Mouse (Mus musculus): ENCODE data around the gene Sh3bp2. TPM values are rescaled to one million over a fixed set of nuclear protein-coding genes. Genes with fewer than 3 reads are reported as not detected.

The Sh3bp2 gene
- polyA plus RNA-seq, 1 experiment = 17.1 TPM

GRCm38 (mm10) chr5:34502411-34502810 is 23.2 kb upstream of the Sh3bp2 start:
- Histone ChIP-seq H3K36me3 (replicated peaks; ENCODE audit: low read length) (peaks cover 89% of the 10 kb centered on the region), H3K4me1 (peaks cover 59% of the 10 kb centered on the region), H3K4me3 (replicated peaks) (no peak overlapping the region)

GRCm38 (mm10) chr5:34502821-34503220 is 22.8 kb upstream of the Sh3bp2 start:
- Histone ChIP-seq H3K4me1 (peaks cover 59% of the 10 kb centered on the region), H3K9me3 (no peaks in the 10 kb centered on the region), H3K4me3 (replicated peaks) (no peak overlapping the region), H3K36me3 (replicated peaks; ENCODE audit: low read length) (peaks cover 89% of the 10 kb centered on the region), H3K27me3 (replicated peaks) (no peaks in the 10 kb centered on the region)
- TF ChIP-seq GATA1 (IDR thresholded peaks at IDR 0.05; ENCODE audit: borderline replicate concordance, low read length) (no peak), FLI1 (IDR thresholded peaks at IDR 0.05; ENCODE audit: low read length) (no peak)

More at GRCm38 (mm10) chr5:34502411-34502810, 23.2 kb upstream of the Sh3bp2 start:
- TF ChIP-seq GATA1 (IDR thresholded peaks at IDR 0.05; ENCODE audit: borderline replicate concordance, low read length) (no peak), FLI1 (IDR thresholded peaks at IDR 0.05; ENCODE audit: low read length) (no peak)
- no peaks in the 10 kb centered on the region for H3K9me3 ChIP-seq
- H3K27me3 ChIP-seq (replicated peaks) = no peaks in the 10 kb centered on the region

- H3K4me1 ChIP-seq = peaks cover 64% of the 10 kb centered on the region
- peak overlapping the region; percentile 99 for H3K4me3 ChIP-seq (replicated peaks)
Measured at GRCm38 (mm10) chr5:34512486-34512885, 13.2 kb upstream of the Sh3bp2 start.

GRCm38 (mm10) chr5:34513466-34514217 is 12.0 kb upstream of the Sh3bp2 start, which contains the start of gene Tnip2:
Gene Tnip2 (minus strand): TSS chr5:34513991.
- Histone ChIP-seq H3K9me3 (peaks cover 3% of the 10 kb centered on the region; the same call in 1 of the 2 replicates), H3K4me3 (replicated peaks) (peak within 1 kb of the TSS; percentile 99), H3K27me3 (replicated peaks) (no peaks in the 10 kb centered on the region), H3K4me1 (peaks cover 71% of the 10 kb centered on the region), H3K36me3 (replicated peaks; ENCODE audit: low read length) (peaks cover 13% of the 10 kb centered on the region)
- TF ChIP-seq GATA1 (IDR thresholded peaks at IDR 0.05; ENCODE audit: borderline replicate concordance, low read length) (no peak), FLI1 (IDR thresholded peaks at IDR 0.05; ENCODE audit: low read length) (no peak)

More at GRCm38 (mm10) chr5:34512486-34512885, 13.2 kb upstream of the Sh3bp2 start:
- Histone ChIP-seq H3K27me3 (replicated peaks) (no peaks in the 10 kb centered on the region), H3K36me3 (replicated peaks; ENCODE audit: low read length) (peaks cover 21% of the 10 kb centered on the region), H3K9me3 (peaks cover 3% of the 10 kb centered on the region; the same call in 1 of the 2 replicates)
- TF ChIP-seq FLI1 (IDR thresholded peaks at IDR 0.05; ENCODE audit: low read length) = no peak
- TF ChIP-seq GATA1 (IDR thresholded peaks at IDR 0.05; ENCODE audit: borderline replicate concordance, low read length) = no peak

- TF ChIP-seq GATA1 (IDR thresholded peaks at IDR 0.05; ENCODE audit: borderline replicate concordance, low read length) (no peak), FLI1 (IDR thresholded peaks at IDR 0.05; ENCODE audit: low read length) (no peak)
Measured at GRCm38 (mm10) chr5:34514218-34514566, 11.4 kb upstream of the Sh3bp2 start.

GRCm38 (mm10) chr5:34515096-34515495 is 10.5 kb upstream of the Sh3bp2 start:
- peak overlapping the region; percentile 99 for H3K4me3 ChIP-seq (replicated peaks)
- TF ChIP-seq GATA1 (IDR thresholded peaks at IDR 0.05; ENCODE audit: borderline replicate concordance, low read length) (no peak), FLI1 (IDR thresholded peaks at IDR 0.05; ENCODE audit: low read length) (no peak)

More at GRCm38 (mm10) chr5:34514218-34514566, 11.4 kb upstream of the Sh3bp2 start:
- H3K27me3 ChIP-seq (replicated peaks) = no peaks in the 10 kb centered on the region
- H3K4me1 ChIP-seq = peaks cover 71% of the 10 kb centered on the region
- peaks cover under 1% of the 10 kb centered on the region; the same call in 1 of the 2 replicates for H3K9me3 ChIP-seq
- H3K36me3 ChIP-seq (replicated peaks; ENCODE audit: low read length) = peaks cover 10% of the 10 kb centered on the region
- H3K4me3 ChIP-seq (replicated peaks) = peak overlapping the region; percentile 99

GRCm38 (mm10) chr5:34517913-34518312 is 7.7 kb upstream of the Sh3bp2 start:
- H3K4me1 ChIP-seq = peaks cover 81% of the 10 kb centered on the region
- H3K27me3 ChIP-seq (replicated peaks) = no peaks in the 10 kb centered on the region
- no peaks in the 10 kb centered on the region for H3K36me3 ChIP-seq (replicated peaks; ENCODE audit: low read length)
- peak overlapping the region; percentile 64 for H3K4me3 ChIP-seq (replicated peaks)
- no peaks in the 10 kb centered on the region for H3K9me3 ChIP-seq
- TF ChIP-seq GATA1 (IDR thresholded peaks at IDR 0.05; ENCODE audit: borderline replicate concordance, low read length) (no peak), FLI1 (IDR thresholded peaks at IDR 0.05; ENCODE audit: low read length) (no peak)

More at GRCm38 (mm10) chr5:34515096-34515495, 10.5 kb upstream of the Sh3bp2 start:
- H3K4me1 ChIP-seq = peaks cover 80% of the 10 kb centered on the region
- no peaks in the 10 kb centered on the region for H3K27me3 ChIP-seq (replicated peaks)
- H3K9me3 ChIP-seq = no peaks in the 10 kb centered on the region
- peaks cover 4% of the 10 kb centered on the region for H3K36me3 ChIP-seq (replicated peaks; ENCODE audit: low read length)

- Histone ChIP-seq H3K36me3 (replicated peaks; ENCODE audit: low read length) (no peaks in the 10 kb centered on the region), H3K9me3 (no peaks in the 10 kb centered on the region), H3K27me3 (replicated peaks) (no peaks in the 10 kb centered on the region), H3K4me3 (replicated peaks) (no peak overlapping the region), H3K4me1 (peaks cover 82% of the 10 kb centered on the region)
- TF ChIP-seq GATA1 (IDR thresholded peaks at IDR 0.05; ENCODE audit: borderline replicate concordance, low read length) (no peak), FLI1 (IDR thresholded peaks at IDR 0.05; ENCODE audit: low read length) (no peak)
Measured at GRCm38 (mm10) chr5:34519389-34519910, 6.2 kb upstream of the Sh3bp2 start.

- peak overlapping the region; percentile 73 for H3K4me3 ChIP-seq (replicated peaks)
- H3K27me3 ChIP-seq (replicated peaks) = no peaks in the 10 kb centered on the region
- H3K36me3 ChIP-seq (replicated peaks; ENCODE audit: low read length) = no peaks in the 10 kb centered on the region
- H3K9me3 ChIP-seq = no peaks in the 10 kb centered on the region
- peaks cover 74% of the 10 kb centered on the region for H3K4me1 ChIP-seq
- TF ChIP-seq FLI1 (IDR thresholded peaks at IDR 0.05; ENCODE audit: low read length) = no peak
- no peak for TF ChIP-seq GATA1 (IDR thresholded peaks at IDR 0.05; ENCODE audit: borderline replicate concordance, low read length)
Measured at GRCm38 (mm10) chr5:34520458-34521209, 5.0 kb upstream of the Sh3bp2 start.
